Mouse (Mus musculus) kidney, adult 2 months (tissue): Measurements from ENCODE around the gene Tnnc1.

Experiments used
- CTCF ChIP-seq: fragments of 200-500 bp; conservative IDR thresholded peaks from 2 replicates; pipeline ENCODE4 v1.5.1; 2011; ENCODE audit warnings: low read depth, mild to moderate bottlenecking, control low read depth, low read length, moderate library complexity, mixed read lengths; ENCODE audit not compliant: insufficient read depth, insufficient read length
- POLR2A ChIP-seq: fragments of 200-500 bp; IDR thresholded peaks from one replicate; pipeline ENCODE4 v1.6.1; 2011; ENCODE audit warnings: low read depth, low read length, control low read depth

DNA sequence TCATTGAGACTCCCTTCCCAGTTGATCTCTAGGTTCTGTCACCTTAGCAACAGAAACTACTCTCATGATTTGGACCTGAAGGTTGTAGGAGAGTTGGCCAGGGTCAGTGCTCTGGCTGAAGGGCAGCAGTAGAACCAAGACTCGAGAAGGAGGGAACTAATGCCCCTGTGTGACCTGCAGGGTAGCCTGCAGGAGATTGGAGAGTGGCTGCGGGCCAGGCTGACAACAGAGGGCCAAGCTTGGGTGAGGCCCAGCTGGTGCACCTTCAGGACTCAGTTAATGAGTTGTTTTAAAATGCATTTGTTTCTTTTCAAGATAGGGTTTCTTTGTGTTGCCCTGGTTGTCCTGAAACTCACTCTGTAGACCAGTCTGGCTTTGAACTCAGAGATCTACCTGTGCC lies 43.1 kb upstream of the Tnnc1 start:
- TF ChIP-seq POLR2A (no peak), CTCF (no peak)
